Comparison of ENCODE assay signal across 13 mouse cellular contexts in genomic region chr19:46447110-46447509, GRCm38 (mm10). TPM values are rescaled to one million over a fixed set of nuclear protein-coding genes. Genes with fewer than 3 reads are reported as not detected.
A peak's percentile ranks its signal among the peaks of the same experiment; 100 is the strongest.
DNase-seq lines count a peak whose midpoint lies in the region; ATAC-seq and TF ChIP-seq lines count a peak whose summit lies in the region.
"Had no signal": no experiment of that assay in that cellular context is flagged by ENCODE, and none has a peak within 500 bp of the region (broad histone marks: within the 10 kb centered on the region; RNA-seq: fewer than 3 reads in every experiment).

No protein-coding gene starts in this region.

- peak overlapping the region; percentile 1; the same call in 1 of the 2 replicates for H3K27ac ChIP-seq in intestine, embryonic 16.5 days (ENCODE audit: low read length)
- H3K27ac ChIP-seq in intestine, embryonic 15.5 days: no peak overlapping the region; the same call in 1 of the 2 replicates
- H3K27ac ChIP-seq in midbrain, embryonic 12.5 days (replicated peaks): peak overlapping the region; percentile 52
- H3K27ac ChIP-seq in midbrain, embryonic 11.5 days (ENCODE audit: low read depth, low read length): no peak overlapping the region
- peak overlapping the region; percentile 73 for H3K27ac ChIP-seq in hindbrain, embryonic 10.5 days
- H3K27ac ChIP-seq in olfactory bulb, adult 2 months (ENCODE audit: insufficient read depth, low read depth, low read length): 0 out of 2 replicates have a peak overlapping the region, but pooled peaks have one; percentile 21
- H3K27ac ChIP-seq: neural tube, embryonic 12.5 days had no signal

- no peak overlapping the region for H3K4me3 ChIP-seq in intestine, embryonic 16.5 days (ENCODE audit: low read length)
- no peak overlapping the region for H3K4me3 ChIP-seq in intestine, embryonic 15.5 days (replicated peaks)
- no peak overlapping the region for H3K4me3 ChIP-seq in midbrain, embryonic 12.5 days
- no peak overlapping the region for H3K4me3 ChIP-seq in midbrain, embryonic 11.5 days (ENCODE audit: low read depth, low read length)
- H3K4me3 ChIP-seq in hindbrain, embryonic 10.5 days: no peak overlapping the region
- no peak overlapping the region for H3K4me3 ChIP-seq in olfactory bulb, adult 2 months (ENCODE audit: insufficient read depth, low read depth, low read length)
- H3K4me3 ChIP-seq: neural tube, embryonic 12.5 days had no signal

- no peaks in the 10 kb centered on the region for H3K36me3 ChIP-seq in intestine, embryonic 16.5 days (ENCODE audit: control insufficient read depth, insufficient read depth, low read length)
- H3K36me3 ChIP-seq in intestine, embryonic 15.5 days: 0 out of 2 replicates have a peak, but pooled peaks cover 2% of the 10 kb centered on the region
- no peaks in the 10 kb centered on the region for H3K36me3 ChIP-seq in midbrain, embryonic 12.5 days
- no peaks in the 10 kb centered on the region for H3K36me3 ChIP-seq in midbrain, embryonic 11.5 days (ENCODE audit: control insufficient read depth, insufficient read depth, low read length)
- H3K36me3 ChIP-seq in hindbrain, embryonic 10.5 days: peaks cover 23% of the 10 kb centered on the region

- no peak overlapping the region for H3K9ac ChIP-seq in intestine, embryonic 16.5 days (ENCODE audit: low read depth, low read length)
- no peak overlapping the region for H3K9ac ChIP-seq in intestine, embryonic 15.5 days
- 0 out of 2 replicates have a peak overlapping the region, but pooled peaks have one; percentile 28 for H3K9ac ChIP-seq in midbrain, embryonic 12.5 days (replicated peaks)
- no peak overlapping the region for H3K9ac ChIP-seq in midbrain, embryonic 11.5 days (ENCODE audit: low read length)
- H3K9ac ChIP-seq: neural tube, embryonic 12.5 days had no signal

- H3K27me3 ChIP-seq in intestine, embryonic 16.5 days (replicated peaks; ENCODE audit: control insufficient read depth, insufficient read depth, low read length): no peaks in the 10 kb centered on the region
- H3K27me3 ChIP-seq in intestine, embryonic 15.5 days (replicated peaks): no peaks in the 10 kb centered on the region
- H3K27me3 ChIP-seq in midbrain, embryonic 12.5 days: no peaks in the 10 kb centered on the region
- no peaks in the 10 kb centered on the region for H3K27me3 ChIP-seq in midbrain, embryonic 11.5 days (ENCODE audit: control insufficient read depth, insufficient read depth, low read length)
- H3K27me3 ChIP-seq in hindbrain, embryonic 10.5 days (ENCODE audit: insufficient read depth, poor library complexity, severe bottlenecking): no peaks in the 10 kb centered on the region
- H3K27me3 ChIP-seq: neural tube, embryonic 12.5 days had no signal

- no peak for ATAC-seq in intestine, embryonic 16.5 days
- ATAC-seq in intestine, embryonic 15.5 days: no peak
- ATAC-seq in midbrain, embryonic 12.5 days (ENCODE audit: low FRiP score, low read depth): 0 out of 2 replicates have a peak, but pooled peaks have one; percentile 45
- ATAC-seq in midbrain, embryonic 11.5 days (ENCODE audit: low FRiP score): no peak

- H3K4me1 ChIP-seq in intestine, embryonic 16.5 days (ENCODE audit: control insufficient read depth, insufficient read depth, low read length): peaks cover 12% of the 10 kb centered on the region
- H3K4me1 ChIP-seq in intestine, embryonic 15.5 days (replicated peaks): peaks cover 14% of the 10 kb centered on the region
- peaks cover 59% of the 10 kb centered on the region for H3K4me1 ChIP-seq in midbrain, embryonic 12.5 days
- peaks cover 32% of the 10 kb centered on the region for H3K4me1 ChIP-seq in midbrain, embryonic 11.5 days (ENCODE audit: control insufficient read depth, insufficient read depth, low read length)
- H3K4me1 ChIP-seq in hindbrain, embryonic 10.5 days (replicated peaks): peaks cover 82% of the 10 kb centered on the region
- peaks cover 15% of the 10 kb centered on the region for H3K4me1 ChIP-seq in olfactory bulb, adult 2 months (ENCODE audit: control insufficient read depth, insufficient read depth, low read length)

- H3K4me2 ChIP-seq in intestine, embryonic 16.5 days (ENCODE audit: low read depth, low read length): no peak overlapping the region
- no peak overlapping the region for H3K4me2 ChIP-seq in intestine, embryonic 15.5 days (replicated peaks)
- H3K4me2 ChIP-seq in midbrain, embryonic 12.5 days (replicated peaks): no peak overlapping the region
- H3K4me2 ChIP-seq in midbrain, embryonic 11.5 days: no peak overlapping the region
- H3K4me2 ChIP-seq: liver, embryonic 11.5 days; neural tube, embryonic 12.5 days had no signal

- TF ChIP-seq CTCF in olfactory bulb, adult 2 months (IDR thresholded peaks at IDR 0.05; ENCODE audit: insufficient read depth, low read depth, low read length): no peak

- WGBS in intestine, embryonic 16.5 days: 49% methylated on average over 7 of the region's 7 CpGs
- 43% methylated on average over 7 of the region's 7 CpGs for WGBS in intestine, embryonic 15.5 days
- WGBS in midbrain, embryonic 12.5 days: 33% methylated on average over 7 of the region's 7 CpGs
- WGBS in midbrain, embryonic 11.5 days: 29% methylated on average over 7 of the region's 7 CpGs
- 31% methylated on average over 7 of the region's 7 CpGs for WGBS in hindbrain, embryonic 10.5 days
- WGBS in olfactory bulb, adult 2 months: 55% methylated on average over 7 of the region's 7 CpGs

- H3K9me3 ChIP-seq in intestine, embryonic 16.5 days (ENCODE audit: control insufficient read depth, low read length): no peaks in the 10 kb centered on the region
- H3K9me3 ChIP-seq in intestine, embryonic 15.5 days: no peaks in the 10 kb centered on the region
- no peaks in the 10 kb centered on the region for H3K9me3 ChIP-seq in midbrain, embryonic 12.5 days
- H3K9me3 ChIP-seq in midbrain, embryonic 11.5 days (ENCODE audit: control insufficient read depth, low read length): no peaks in the 10 kb centered on the region
- no peaks in the 10 kb centered on the region for H3K9me3 ChIP-seq in hindbrain, embryonic 10.5 days
- H3K9me3 ChIP-seq: neural tube, embryonic 12.5 days had no signal

- no peak for DNase-seq in midbrain, embryonic 11.5 days (ENCODE audit: low spot score, missing footprints)
- DNase-seq in hindbrain, embryonic 10.5 days (ENCODE audit: low spot score): no peak
- DNase-seq in gastrocnemius, postnatal 10 days: no peak
- no peak for DNase-seq in heart, adult 9 months (ENCODE audit: low spot score in 2 of 2)
- DNase-seq: cerebellum, adult 18-20 months; kidney, postnatal 25 days; spleen, adult 18-20 months had no signal

- no peak for TF ChIP-seq POLR2A in olfactory bulb, adult 2 months (IDR thresholded peaks at IDR 0.05; ENCODE audit: insufficient read depth, low read depth, low read length)

RNA-seq across cellular contexts. Expression of gene Sufu, which starts 50.4 kb away (rescaled TPM):
- polyA plus RNA-seq in intestine, embryonic 16.5 days (2015; fragmentation: Nextera tagmentation; extraction: Ambion mirVana): 20.5 and 20.7 TPM in 2 replicates
- polyA plus RNA-seq in intestine, embryonic 15.5 days (2015; fragmentation: Nextera tagmentation; extraction: Ambion mirVana): 20.7 and 21.4 TPM in 2 replicates
- polyA plus RNA-seq in midbrain, embryonic 12.5 days (2016; fragmentation: Nextera tagmentation; extraction: Ambion mirVana): 42.4 and 43.7 TPM in 2 replicates
- polyA plus RNA-seq in midbrain, embryonic 11.5 days (2014; fragmentation: Nextera tagmentation; extraction: Ambion mirVana): 33.7 and 38.7 TPM in 2 replicates
- polyA plus RNA-seq in hindbrain, embryonic 10.5 days (2016; fragmentation: Nextera tagmentation; extraction: Ambion mirVana): 49.1 and 52.1 TPM in 2 replicates
- not detected in 2 replicates for polyA plus RNA-seq in olfactory bulb, adult 2 months (2012; ENCODE audit: insufficient read depth, insufficient read length, low replicate concordance, missing spikeins)
- 10 to 100 TPM; 11.8 to 14.2 TPM for total RNA-seq in gastrocnemius, postnatal 10 days (2021)

RNA-seq across cellular contexts. Expression of gene Actr1a, which starts 51.6 kb away (rescaled TPM):
- polyA plus RNA-seq in intestine, embryonic 16.5 days (2015; fragmentation: Nextera tagmentation; extraction: Ambion mirVana): 116 and 119 TPM in 2 replicates
- polyA plus RNA-seq in intestine, embryonic 15.5 days (2015; fragmentation: Nextera tagmentation; extraction: Ambion mirVana): 114 and 118 TPM in 2 replicates
- 242 and 258 TPM in 2 replicates for polyA plus RNA-seq in midbrain, embryonic 12.5 days (2016; fragmentation: Nextera tagmentation; extraction: Ambion mirVana)
- polyA plus RNA-seq in midbrain, embryonic 11.5 days (2014; fragmentation: Nextera tagmentation; extraction: Ambion mirVana): 228 and 233 TPM in 2 replicates
- 193 and 229 TPM in 2 replicates for polyA plus RNA-seq in hindbrain, embryonic 10.5 days (2016; fragmentation: Nextera tagmentation; extraction: Ambion mirVana)
- polyA plus RNA-seq in olfactory bulb, adult 2 months (2012; ENCODE audit: insufficient read depth, insufficient read length, low replicate concordance, missing spikeins): 623 TPM in 1 of 2 replicates, not detected in the other
- total RNA-seq in gastrocnemius, postnatal 10 days (2021): 10 to 100 TPM; 65.1 to 69.1 TPM

RNA-seq across cellular contexts. Expression of gene Trim8, which starts 54.4 kb away (rescaled TPM):
- 10.1 and 13.7 TPM in 2 replicates for polyA plus RNA-seq in intestine, embryonic 16.5 days (2015; fragmentation: Nextera tagmentation; extraction: Ambion mirVana)
- polyA plus RNA-seq in intestine, embryonic 15.5 days (2015; fragmentation: Nextera tagmentation; extraction: Ambion mirVana): 16.4 and 17.3 TPM in 2 replicates
- 38.5 and 53.9 TPM in 2 replicates for polyA plus RNA-seq in midbrain, embryonic 12.5 days (2016; fragmentation: Nextera tagmentation; extraction: Ambion mirVana)
- 28.6 and 31.7 TPM in 2 replicates for polyA plus RNA-seq in midbrain, embryonic 11.5 days (2014; fragmentation: Nextera tagmentation; extraction: Ambion mirVana)
- polyA plus RNA-seq in hindbrain, embryonic 10.5 days (2016; fragmentation: Nextera tagmentation; extraction: Ambion mirVana): 26.5 and 30.0 TPM in 2 replicates
- polyA plus RNA-seq in olfactory bulb, adult 2 months (2012; ENCODE audit: insufficient read depth, insufficient read length, low replicate concordance, missing spikeins): not detected in 2 replicates
- 10 to 100 TPM; 26.1 to 29.7 TPM for total RNA-seq in gastrocnemius, postnatal 10 days (2021)

Comparison
In these comparisons a context has a peak if more than half of its experiments do, and no peak if none do; other contexts are left out.
1. H3K27ac ChIP-seq: peak in intestine, embryonic 16.5 days (single experiment), midbrain, embryonic 12.5 days (single experiment), hindbrain, embryonic 10.5 days (single experiment) and olfactory bulb, adult 2 months (single experiment); none in intestine, embryonic 15.5 days (single experiment) and midbrain, embryonic 11.5 days (single experiment).
2. RNA of gene Sufu, which starts 50.4 kb away (polyA plus RNA-seq): 49.1 to 52.1 TPM in hindbrain, embryonic 10.5 days, 42.4 to 43.7 TPM in midbrain, embryonic 12.5 days, 33.7 to 38.7 TPM in midbrain, embryonic 11.5 days, 20.7 to 21.4 TPM in intestine, embryonic 15.5 days and 20.5 to 20.7 TPM in intestine, embryonic 16.5 days; not detected in olfactory bulb, adult 2 months; every median in the first group is over 10 times any median in the second.